Mouse (Mus musculus) midbrain, embryonic 16.5 days (tissue): Measurements from ENCODE around the gene Gfra4. TPM values are rescaled to one million over a fixed set of nuclear protein-coding genes. Genes with fewer than 3 reads are reported as not detected.

Experiments used
- ATAC-seq: fragments of 200-750 bp; cut with Nextera tagmentation; 2 replicates; pipeline ENCODE4 v1.8.0; 2017; ENCODE audit warnings: moderate TSS enrichment
- H3K27ac ChIP-seq: fragments of 300-500 bp; sonication (generic); 2 replicates; pipeline ENCODE4 v1.5.1; 2014; ENCODE audit warnings: mild to moderate bottlenecking, low read length, mixed read lengths
- H3K27me3 ChIP-seq: fragments of 300-500 bp; sonication (generic); 2 replicates; pipeline ENCODE4 v1.6.1; 2014; ENCODE audit warnings: low read depth, low read length, mixed read lengths; ENCODE audit not compliant: control insufficient read depth, insufficient read depth
- H3K36me3 ChIP-seq: fragments of 300-500 bp; sonication (generic); 2 replicates; pipeline ENCODE4 v1.6.1; 2014; ENCODE audit warnings: mild to moderate bottlenecking, low read length, moderate library complexity, mixed read lengths; ENCODE audit not compliant: control insufficient read depth, insufficient read depth
- H3K4me1 ChIP-seq: fragments of 300-500 bp; sonication (generic); 2 replicates; pipeline ENCODE4 v1.6.1; 2014; ENCODE audit warnings: mild to moderate bottlenecking, low read length, mixed read lengths; ENCODE audit not compliant: control insufficient read depth, insufficient read depth
- H3K4me2 ChIP-seq: fragments of 300-500 bp; sonication (generic); 2 replicates; pipeline ENCODE4 v1.6.1; 2014; ENCODE audit warnings: mild to moderate bottlenecking, low read length, mixed read lengths
- H3K4me3 ChIP-seq: fragments of 300-500 bp; sonication (generic); 2 replicates; pipeline ENCODE4 v1.5.1; 2014; ENCODE audit warnings: low read depth, mild to moderate bottlenecking, low read length, moderate library complexity, mixed read lengths
- H3K9ac ChIP-seq: fragments of 300-500 bp; sonication (generic); 2 replicates; pipeline ENCODE4 v1.6.1; 2014; ENCODE audit warnings: low read depth, low read length, mixed read lengths
- H3K9me3 ChIP-seq: fragments of 300-500 bp; sonication (generic); replicated peaks from 2 replicates; pipeline ENCODE4 v1.6.1; 2014; ENCODE audit warnings: mild to moderate bottlenecking, low read length, mixed read lengths; ENCODE audit not compliant: control insufficient read depth, poor library complexity, severe bottlenecking
- WGBS: fragments of 180-500 bp; shearing (Covaris S2); extraction: QIAGEN DNeasy Blood & Tissue Kit; methylation state at CpG from one replicate; pipeline ENCODE4 v1.1.7; 2014; 5-methylcytosine and 5-hydroxymethylcytosine counted together
- microRNA-seq: library from miRNA; unstranded; fragments of <30 nt; microRNA quantifications from one replicate; pipeline ENCODE4, GENCODE M21; 2017
- polyA plus RNA-seq: library from polyadenylated mRNA; unstranded; fragments of >200 nt; fragmentation: Nextera tagmentation; extraction: Ambion mirVana; gene quantifications from 2 replicates; pipeline ENCODE4 v1.2.1, GENCODE M21; 2015

Gfra4 gene
- polyA plus RNA-seq, 1 experiment from 2014 or later = 49.8 TPM

DNA sequence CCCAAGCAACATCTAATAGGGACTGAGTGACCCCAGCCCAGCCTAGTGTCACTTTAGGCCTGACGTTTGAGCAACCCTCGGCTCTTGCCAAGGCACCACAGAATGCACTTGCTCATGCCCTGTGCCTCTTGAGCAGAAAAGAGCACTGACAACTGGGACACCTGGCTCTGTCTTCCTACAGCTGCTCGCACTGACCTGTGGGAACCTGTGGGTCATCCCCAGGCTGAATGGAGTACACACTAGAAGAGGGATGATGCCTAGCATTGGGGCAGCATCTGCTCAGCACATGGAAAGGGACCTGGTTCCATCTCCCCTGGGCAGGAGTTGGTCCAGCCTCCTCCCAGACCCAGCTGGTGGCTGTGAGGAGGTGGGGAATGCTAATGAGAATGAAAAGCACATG is 15.9 kb downstream of the Gfra4 start:
- 87% methylated on average over 3 of the region's 3 CpGs for WGBS
- peaks cover 24% of the 10 kb centered on the region for H3K36me3 ChIP-seq
- H3K9ac ChIP-seq = no peak overlapping the region

DNA sequence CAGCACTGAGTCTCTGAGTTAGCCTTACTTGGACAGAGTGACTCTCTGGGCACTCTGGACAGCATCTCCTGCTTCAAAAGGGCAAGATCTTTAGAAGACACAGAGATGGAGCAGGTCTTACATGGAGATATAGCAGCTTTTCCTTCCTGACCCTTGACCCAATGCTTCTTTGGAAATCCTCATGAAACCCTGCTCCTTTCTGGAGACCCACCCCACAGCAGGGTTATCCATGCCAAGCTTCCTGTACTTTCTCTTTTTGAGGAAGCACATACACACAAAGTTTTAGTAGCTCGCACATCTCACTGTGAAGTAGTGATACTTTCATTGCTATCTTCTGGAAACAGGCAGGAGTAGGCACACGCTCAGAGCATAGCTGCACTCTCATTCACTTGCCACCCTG is 17.7 kb downstream of the Gfra4 start:
- H3K9ac ChIP-seq = no peak overlapping the region
- H3K4me1 ChIP-seq = no peaks in the 10 kb centered on the region
- 92% methylated on average over 2 of the region's 2 CpGs for whole genome bisulfite sequencing
- H3K36me3 ChIP-seq = peaks cover 38% of the 10 kb centered on the region
- no peak for ATAC-seq
- H3K4me3 ChIP-seq = no peak overlapping the region
- no peak overlapping the region for H3K27ac ChIP-seq
- H3K9me3 ChIP-seq = no peaks in the 10 kb centered on the region
- no peaks in the 10 kb centered on the region for H3K27me3 ChIP-seq
- no peak overlapping the region for H3K4me2 ChIP-seq

More for the DNA sequence above, 15.9 kb downstream of the Gfra4 start:
- Histone ChIP-seq H3K4me3 (no peak overlapping the region), H3K9me3 (no peaks in the 10 kb centered on the region), H3K27ac (no peak overlapping the region), H3K27me3 (no peaks in the 10 kb centered on the region), H3K4me2 (no peak overlapping the region), H3K4me1 (no peaks in the 10 kb centered on the region)
- ATAC-seq = no peak

DNA sequence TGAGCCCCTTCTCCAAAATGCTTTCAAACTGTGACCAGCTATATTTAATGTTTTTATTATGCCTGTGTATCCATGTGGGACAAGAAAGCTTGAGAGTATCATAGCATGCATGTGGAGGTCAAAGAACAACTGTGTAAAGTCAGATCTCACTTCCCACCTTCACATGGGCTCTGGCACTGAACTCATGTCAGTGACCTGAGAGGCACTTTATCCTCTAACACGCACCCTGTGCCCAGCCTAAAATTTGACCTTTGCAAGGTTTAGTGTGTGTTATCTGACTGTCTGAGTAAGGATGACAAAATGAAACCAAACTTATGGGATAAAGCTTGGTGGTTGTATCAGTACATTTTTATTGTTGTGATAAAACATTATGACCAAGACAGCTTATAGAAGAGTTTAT is 32.3 kb downstream of the Gfra4 start:
- H3K4me2 ChIP-seq = no peak overlapping the region
- H3K36me3 ChIP-seq = peaks cover 17% of the 10 kb centered on the region
- H3K9ac ChIP-seq = no peak overlapping the region
- no peak overlapping the region for H3K27ac ChIP-seq
- H3K9me3 ChIP-seq = no peaks in the 10 kb centered on the region
- no peaks in the 10 kb centered on the region for H3K4me1 ChIP-seq
- H3K4me3 ChIP-seq = no peak overlapping the region
- H3K27me3 ChIP-seq = no peaks in the 10 kb centered on the region
- 100% methylated on average over 1 of the region's 1 CpGs for WGBS
- no peak for ATAC-seq

DNA sequence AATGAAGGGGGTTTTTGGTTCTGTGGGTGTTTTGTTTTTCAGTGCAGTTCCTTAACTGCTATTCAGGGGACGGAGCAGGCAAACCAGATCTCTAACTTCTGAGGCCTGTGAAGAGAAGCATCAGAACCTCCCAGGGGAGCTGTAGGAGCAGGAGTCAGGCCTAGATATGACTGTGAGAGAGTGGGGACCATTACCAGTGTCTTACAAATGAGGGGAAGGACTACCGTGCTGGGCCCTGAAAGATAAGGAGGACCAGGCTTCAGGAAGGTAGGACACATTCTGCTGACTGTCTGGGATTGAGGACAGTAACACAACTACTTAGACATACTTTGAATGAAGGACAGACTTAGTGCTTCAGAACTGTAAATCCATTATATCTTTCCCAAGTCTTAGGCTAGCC is 33.8 kb downstream of the Gfra4 start:
- 88% methylated on average over 2 of the region's 2 CpGs for WGBS
- no peak overlapping the region for H3K27ac ChIP-seq
- no peaks in the 10 kb centered on the region for H3K9me3 ChIP-seq
- peaks cover 15% of the 10 kb centered on the region for H3K36me3 ChIP-seq
- H3K9ac ChIP-seq = no peak overlapping the region
- ATAC-seq = no peak
- H3K4me1 ChIP-seq = no peaks in the 10 kb centered on the region
- H3K4me3 ChIP-seq = no peak overlapping the region
- H3K4me2 ChIP-seq = no peak overlapping the region
- no peaks in the 10 kb centered on the region for H3K27me3 ChIP-seq

DNA sequence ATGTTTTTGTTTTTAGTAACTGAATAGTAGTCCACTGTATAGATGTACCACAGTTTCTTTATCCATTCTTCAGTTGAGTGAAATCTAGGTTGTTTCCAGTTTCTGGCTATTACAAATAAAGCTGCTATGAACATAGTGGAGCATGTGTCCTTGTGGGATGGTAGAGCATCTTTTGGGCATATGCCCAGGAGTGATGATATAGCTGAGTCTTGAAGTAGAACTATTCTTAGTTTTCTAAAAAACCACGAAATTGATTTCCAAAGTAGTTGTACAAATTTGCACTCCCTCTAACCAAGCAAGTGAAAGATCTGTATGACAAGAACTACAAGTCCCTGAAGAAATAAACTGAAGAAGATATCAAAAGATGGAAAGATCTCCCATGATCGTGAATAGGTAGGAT is 50.1 kb downstream of the Gfra4 start:
- no peaks in the 10 kb centered on the region for H3K27me3 ChIP-seq
- no peak overlapping the region for H3K4me2 ChIP-seq
- 97% methylated on average over 2 of the region's 2 CpGs for WGBS
- no peak overlapping the region for H3K27ac ChIP-seq
- H3K4me1 ChIP-seq = no peaks in the 10 kb centered on the region
- H3K4me3 ChIP-seq = no peak overlapping the region
- no peak for ATAC-seq
- peaks cover 11% of the 10 kb centered on the region; the same call in 1 of the 2 replicates for H3K36me3 ChIP-seq
- H3K9me3 ChIP-seq = no peaks in the 10 kb centered on the region
- no peak overlapping the region for H3K9ac ChIP-seq

Small RNA genes lying within 50 kb of the gene (microRNA-seq; reads per million reads assigned to microRNA genes)
- gene Mir6973b = not detected

Other genes with a start within 250 kb of the Gfra4 start
- gene 4930402H24Rik, start 136.7 kb downstream of the Gfra4 start, polyA plus RNA-seq = 98.1 and 108 TPM in 2 replicates
- 15.0 TPM in 2 replicates for gene Atrn, start 136.6 kb downstream of the Gfra4 start, polyA plus RNA-seq
- gene Adam33, start 20.7 kb upstream of the Gfra4 start, polyA plus RNA-seq = 1.2 and 1.5 TPM in 2 replicates
- gene Siglec1, start 43.7 kb upstream of the Gfra4 start, polyA plus RNA-seq = 0.15 and 0.18 TPM in 2 replicates
- 4.5 and 5.0 TPM in 2 replicates for gene Hspa12b, start 84.2 kb upstream of the Gfra4 start, polyA plus RNA-seq
- gene Gm11037, start 90.4 kb upstream of the Gfra4 start, polyA plus RNA-seq = not detected in 2 replicates
- gene 1700037H04Rik, start 117.0 kb upstream of the Gfra4 start, polyA plus RNA-seq = 74.0 and 74.1 TPM in 2 replicates
- gene Cenpb, start 137.0 kb upstream of the Gfra4 start, polyA plus RNA-seq = 11.1 and 11.7 TPM in 2 replicates
- gene Cdc25b, start 143.9 kb upstream of the Gfra4 start, polyA plus RNA-seq = 16.2 and 18.5 TPM in 2 replicates
- 9.5 and 11.2 TPM in 2 replicates for gene Spef1, start 144.2 kb upstream of the Gfra4 start, polyA plus RNA-seq
- gene Ap5s1, start 164.0 kb upstream of the Gfra4 start, polyA plus RNA-seq = 33.0 and 34.7 TPM in 2 replicates
- 6.7 and 6.9 TPM in 2 replicates for gene Mavs, start 191.0 kb upstream of the Gfra4 start, polyA plus RNA-seq
- 20.3 and 22.6 TPM in 2 replicates for gene Pank2, start 219.4 kb upstream of the Gfra4 start, polyA plus RNA-seq